Mouse (Mus musculus) lung, postnatal 0 days (tissue): ENCODE data around the gene Gm27021. TPM values are rescaled to one million over a fixed set of nuclear protein-coding genes. Genes with fewer than 3 reads are reported as not detected.
"Not testable (repeated sequence)": the region's sequence is repeated elsewhere in the genome, so short reads cannot be mapped to it uniquely, and the experiment has no call there.

ENCODE experiments used
- ATAC-seq: fragments of 200-750 bp; cut with Nextera tagmentation; 2 replicates; pipeline ENCODE4 v1.8.0; 2017; ENCODE audit warnings: moderate library complexity
- DNase-seq: peaks from one replicate; pipeline ENCODE4 v3.0.0-alpha.2; 2016; ENCODE audit warnings: low spot score
- H3K27ac ChIP-seq: fragments of 300-500 bp; sonication (generic); 2 replicates; pipeline ENCODE4 v1.5.1; 2014; ENCODE audit warnings: antibody characterized with exemption, mild to moderate bottlenecking, low read length, mixed read lengths
- H3K27me3 ChIP-seq: fragments of 300-500 bp; sonication (generic); replicated peaks from 2 replicates; pipeline ENCODE4 v1.6.1; 2014; ENCODE audit warnings: low read length, mixed read lengths; ENCODE audit not compliant: insufficient read depth
- H3K36me3 ChIP-seq: fragments of 300-500 bp; sonication (generic); 2 replicates; pipeline ENCODE4 v1.6.1; 2014; ENCODE audit warnings: low read length, mixed read lengths; ENCODE audit not compliant: insufficient read depth
- H3K4me1 ChIP-seq: fragments of 300-500 bp; sonication (generic); 2 replicates; pipeline ENCODE4 v1.6.1; 2014; ENCODE audit warnings: antibody characterized with exemption, low read depth, low read length, mixed read lengths; ENCODE audit not compliant: insufficient read depth
- H3K4me2 ChIP-seq: fragments of 300-500 bp; sonication (generic); replicated peaks from 2 replicates; pipeline ENCODE4 v1.6.1; 2014; ENCODE audit warnings: low read depth, mild to moderate bottlenecking, low read length, moderate library complexity, mixed read lengths
- H3K4me3 ChIP-seq: fragments of 300-500 bp; sonication (generic); 2 replicates; pipeline ENCODE4 v1.5.1; 2014; ENCODE audit warnings: low read depth, low read length
- H3K9ac ChIP-seq: fragments of 300-500 bp; sonication (generic); replicated peaks from 2 replicates; pipeline ENCODE4 v1.6.1; 2014; ENCODE audit warnings: low read depth, mild to moderate bottlenecking
- H3K9me3 ChIP-seq: fragments of 300-500 bp; sonication (generic); 2 replicates; pipeline ENCODE4 v1.6.1; 2016; ENCODE audit warnings: low read length, mixed read lengths
- CTCF ChIP-seq: IDR thresholded peaks from 2 replicates; pipeline ENCODE4 v1.5.1; 2016; ENCODE audit warnings: antibody characterized with exemption, mild to moderate bottlenecking
- EP300 ChIP-seq: IDR thresholded peaks from 2 replicates; pipeline ENCODE4 v1.6.1; 2016; ENCODE audit warnings: antibody characterized with exemption, mild to moderate bottlenecking, control low read depth
- WGBS: fragments of 180-500 bp; shearing (Covaris S2); extraction: QIAGEN DNeasy Blood & Tissue Kit; methylation state at CpG from one replicate; pipeline ENCODE4 v1.1.7; 2014; 5-methylcytosine and 5-hydroxymethylcytosine counted together
- polyA plus RNA-seq: library from polyadenylated mRNA; unstranded; fragments of >200 nt; fragmentation: Nextera tagmentation; extraction: Ambion mirVana; gene quantifications from 2 replicates; pipeline ENCODE4 v1.2.1, GENCODE M21; 2015

Gm27021 gene
- polyA plus RNA-seq, 1 experiment from 2014 or later = 1.3 TPM

DNA sequence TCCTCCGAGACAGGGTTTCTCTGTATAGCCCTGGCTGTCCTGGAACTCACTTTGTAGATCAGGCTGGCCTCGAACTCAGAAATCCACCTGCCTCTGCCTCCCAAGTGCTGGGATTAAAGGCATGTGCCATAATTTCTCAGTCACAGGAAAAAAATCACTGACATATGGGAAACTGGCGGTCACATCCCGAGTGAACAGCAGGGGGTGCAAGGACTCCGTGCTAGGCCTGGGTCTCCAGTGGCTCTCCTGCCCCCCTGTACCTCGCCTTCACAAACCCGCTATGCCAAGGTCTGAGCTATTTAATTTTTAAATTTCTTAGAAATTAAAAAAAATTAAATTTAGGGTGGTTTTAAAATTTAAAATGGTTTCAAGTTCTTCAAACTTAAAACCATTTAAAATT lies 12.5 kb upstream of the Gm27021 start:
- ATAC-seq, H3K9me3 ChIP-seq, H3K27ac ChIP-seq, DNase-seq, H3K4me2 ChIP-seq, H3K27me3 ChIP-seq, H3K4me1 ChIP-seq, H3K4me3 ChIP-seq, H3K36me3 ChIP-seq, H3K9ac ChIP-seq: not testable (repeated sequence)
- WGBS = 44% methylated on average over 7 of the region's 7 CpGs
- TF ChIP-seq CTCF = peak; percentile 78

DNA sequence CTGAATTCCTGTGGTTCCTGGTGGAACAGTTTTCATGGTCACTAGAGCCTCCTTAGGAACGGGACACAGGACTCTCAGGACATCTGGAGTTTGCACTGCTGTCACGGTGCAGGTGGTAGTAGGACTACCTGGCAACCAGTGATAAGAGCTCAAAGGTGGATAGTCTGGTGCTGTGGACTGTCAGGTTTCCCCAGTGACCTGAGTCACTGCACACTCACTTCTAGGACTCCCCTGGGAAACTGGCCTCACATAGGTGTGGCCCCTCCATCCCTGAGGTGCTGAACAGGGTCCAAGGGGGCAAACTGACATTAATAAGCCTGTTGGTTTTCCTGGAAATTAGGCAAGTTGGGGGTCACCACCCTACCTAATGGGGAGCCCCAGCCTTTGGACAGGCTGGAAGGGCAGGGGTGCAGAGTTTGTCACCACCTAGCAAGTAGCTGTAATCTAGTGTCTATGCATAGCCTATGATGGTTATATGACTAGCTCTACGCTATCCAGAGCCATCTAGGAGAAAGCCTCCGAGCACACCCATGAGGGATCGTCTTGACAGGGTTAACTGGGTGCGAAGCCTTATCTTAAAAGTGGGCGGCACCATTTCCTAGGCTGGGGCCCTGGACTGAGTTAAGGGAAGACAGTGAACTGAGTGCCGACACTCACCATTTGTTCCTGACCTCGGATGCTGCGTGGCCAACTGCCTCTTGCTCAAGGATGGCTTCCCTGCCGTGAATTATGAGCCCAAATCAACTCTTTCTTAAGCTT lies 11.9 kb upstream of the Gm27021 start:
- H3K36me3 ChIP-seq = no peaks in the 10 kb centered on the region
- no peaks in the 10 kb centered on the region for H3K9me3 ChIP-seq
- no peak for ATAC-seq
- TF ChIP-seq CTCF = no peak
- no peak for TF ChIP-seq EP300
- H3K27me3 ChIP-seq = no peaks in the 10 kb centered on the region
- no peak overlapping the region for H3K27ac ChIP-seq
- no peak overlapping the region for H3K4me3 ChIP-seq
- H3K9ac ChIP-seq = no peak overlapping the region
- 35% methylated on average over 11 of the region's 11 CpGs for WGBS
- H3K4me1 ChIP-seq = 0 out of 2 replicates have a peak, but pooled peaks cover 2% of the 10 kb centered on the region
- H3K4me2 ChIP-seq = no peak overlapping the region
- DNase-seq = no peak

DNA sequence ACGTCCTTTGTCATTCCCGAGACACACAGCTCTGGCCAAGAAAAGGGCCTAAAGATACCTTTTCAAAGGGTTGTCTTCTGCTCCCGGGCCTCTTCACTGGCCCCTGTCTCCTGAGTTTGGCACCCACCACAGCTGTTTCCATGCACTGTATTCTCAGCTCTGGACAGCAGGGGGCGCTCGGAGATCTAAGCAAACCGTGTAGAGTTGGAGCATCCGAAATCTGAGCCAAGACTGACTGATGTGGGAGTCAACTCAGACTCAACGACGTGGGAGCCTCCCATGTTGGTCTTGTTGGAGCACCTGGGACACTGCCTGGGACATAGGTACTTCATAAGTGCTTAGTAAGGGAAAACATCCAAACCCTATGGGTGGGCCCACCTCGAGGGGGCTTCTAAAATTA lies 10.6 kb upstream of the Gm27021 start:
- no peaks in the 10 kb centered on the region for H3K36me3 ChIP-seq
- ATAC-seq (peak; percentile 59), DNase-seq (peak; percentile 89)
- H3K27me3 ChIP-seq = no peaks in the 10 kb centered on the region
- no peaks in the 10 kb centered on the region for H3K9me3 ChIP-seq
- H3K9ac ChIP-seq = no peak overlapping the region
- no peak overlapping the region for H3K4me3 ChIP-seq
- 9% methylated on average over 10 of the region's 10 CpGs for WGBS
- TF ChIP-seq CTCF = peak; percentile 94
- no peak for TF ChIP-seq EP300
- H3K4me2 ChIP-seq = no peak overlapping the region
- H3K27ac ChIP-seq = no peak overlapping the region
- no peaks in the 10 kb centered on the region for H3K4me1 ChIP-seq

DNA sequence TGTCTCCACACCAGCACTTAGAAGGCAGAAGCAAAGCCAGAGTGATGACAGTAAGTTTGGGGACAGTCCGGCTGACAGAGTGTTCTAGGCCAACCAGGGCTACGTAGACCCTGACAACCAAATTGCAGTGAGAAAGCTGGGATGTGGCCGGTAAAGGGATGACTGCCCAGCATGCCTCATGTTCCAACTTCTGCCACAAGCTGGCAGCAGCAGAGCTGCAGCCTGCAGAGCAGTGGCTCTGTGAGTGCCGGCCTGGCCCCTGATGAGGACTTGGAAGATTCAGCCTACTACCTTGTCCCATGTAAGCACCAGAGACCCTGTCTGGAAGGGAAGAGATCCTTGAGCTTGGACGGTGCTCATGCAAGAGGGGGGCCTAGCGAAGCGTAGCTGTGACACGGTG lies 7.8 kb upstream of the Gm27021 start:
- Histone ChIP-seq H3K27ac (no peak overlapping the region), H3K4me3 (no peak overlapping the region), H3K36me3 (peaks cover 9% of the 10 kb centered on the region; the same call in 1 of the 2 replicates), H3K4me1 (no peaks in the 10 kb centered on the region), H3K9ac (no peak overlapping the region), H3K4me2 (no peak overlapping the region), H3K9me3 (no peaks in the 10 kb centered on the region), H3K27me3 (no peaks in the 10 kb centered on the region)
- ATAC-seq (no peak), DNase-seq (no peak)
- whole genome bisulfite sequencing = 71% methylated on average over 8 of the region's 8 CpGs
- TF ChIP-seq CTCF = peak; percentile 20
- no peak for TF ChIP-seq EP300

DNA sequence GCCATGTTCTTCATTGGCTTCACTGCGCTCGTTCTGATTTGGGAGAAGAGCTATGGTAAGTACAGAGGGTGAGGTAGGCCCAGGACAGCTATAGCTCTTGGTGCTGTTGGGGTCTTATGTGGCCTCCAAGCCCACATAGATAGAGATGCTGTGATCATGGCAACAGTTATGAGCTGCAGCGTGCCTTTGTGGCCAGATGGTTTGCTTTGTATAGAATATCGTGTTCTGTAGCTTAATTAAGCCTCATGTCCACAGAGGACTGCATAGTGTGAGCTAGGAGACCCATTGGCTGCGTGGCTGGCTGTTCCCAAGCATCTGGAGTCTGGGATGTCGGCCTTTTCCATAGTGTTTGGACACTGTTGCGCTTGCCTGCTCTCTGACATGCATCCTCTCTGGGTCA lies 5.4 kb upstream of the Gm27021 start:
- Histone ChIP-seq H3K4me1 (no peaks in the 10 kb centered on the region), H3K4me2 (no peak overlapping the region)

GRCm38 (mm10) chr8:120672626-120673229 lies 4.8 kb upstream of the Gm27021 start:
- no peak for TF ChIP-seq CTCF
- TF ChIP-seq EP300 = no peak
- no peak overlapping the region for H3K4me3 ChIP-seq
- no peak for ATAC-seq

More for the DNA sequence above, 5.4 kb upstream of the Gm27021 start:
- ATAC-seq (no peak), DNase-seq (no peak)
- TF ChIP-seq CTCF = no peak
- no peak for TF ChIP-seq EP300
- peaks cover 19% of the 10 kb centered on the region; the same call in 1 of the 2 replicates for H3K36me3 ChIP-seq
- H3K4me3 ChIP-seq = no peak overlapping the region
- no peak overlapping the region for H3K27ac ChIP-seq
- H3K9me3 ChIP-seq = no peaks in the 10 kb centered on the region
- no peaks in the 10 kb centered on the region for H3K27me3 ChIP-seq
- H3K9ac ChIP-seq = no peak overlapping the region
- 95% methylated on average over 7 of the region's 7 CpGs for WGBS

More at GRCm38 (mm10) chr8:120672626-120673229, 4.8 kb upstream of the Gm27021 start:
- H3K9ac ChIP-seq = no peak overlapping the region
- H3K36me3 ChIP-seq = peaks cover 19% of the 10 kb centered on the region; the same call in 1 of the 2 replicates
- H3K27me3 ChIP-seq = no peaks in the 10 kb centered on the region
- H3K4me1 ChIP-seq = no peaks in the 10 kb centered on the region
- 88% methylated on average over 16 of the region's 16 CpGs for WGBS
- H3K9me3 ChIP-seq = no peaks in the 10 kb centered on the region
- DNase-seq = no peak
- no peak overlapping the region for H3K27ac ChIP-seq
- no peak overlapping the region for H3K4me2 ChIP-seq
